Mouse (Mus musculus) heart, adult 2 months (tissue): Measurements from ENCODE around the gene Mt1. TPM values are rescaled to one million over a fixed set of nuclear protein-coding genes. Genes with fewer than 3 reads are reported as not detected.

Source experiments
- DNase-seq, 2 experiments: peaks; one replicate each; pipeline ENCODE4 v3.0.0; 2021
- H3K27ac ChIP-seq: fragments of 200-600 bp; 2 replicates; pipeline ENCODE4 v1.8.1; 2022
- H3K27me3 ChIP-seq: fragments of 200-500 bp; 2 replicates; pipeline ENCODE4 v1.6.1; 2012; ENCODE audit warnings: mild to moderate bottlenecking, low read length, inconsistent platforms, mixed read lengths; ENCODE audit not compliant: control insufficient read depth, insufficient read depth
- H3K36me3 ChIP-seq: fragments of 200-500 bp; 2 replicates; pipeline ENCODE4 v1.6.1; 2012; ENCODE audit warnings: low read length, inconsistent platforms; ENCODE audit not compliant: control insufficient read depth, insufficient read depth
- H3K4me1 ChIP-seq: fragments of 200-500 bp; 2 replicates; pipeline ENCODE4 v1.6.1; 2011; ENCODE audit warnings: low read length; ENCODE audit not compliant: control insufficient read depth, insufficient read depth
- H3K4me3 ChIP-seq: fragments of 200-600 bp; 2 replicates; pipeline ENCODE4 v1.8.1; 2022
- H3K79me2 ChIP-seq: fragments of 200-500 bp; replicated peaks from 2 replicates; pipeline ENCODE4 v1.6.1; 2012; ENCODE audit warnings: mild to moderate bottlenecking, inconsistent platforms, low read length, moderate library complexity, mixed read lengths; ENCODE audit not compliant: control insufficient read depth, insufficient read depth
- H3K9ac ChIP-seq: fragments of 200-500 bp; 2 replicates; pipeline ENCODE4 v1.6.1; 2012; ENCODE audit warnings: low read depth, mild to moderate bottlenecking, control low read depth, inconsistent platforms, low read length, mixed read lengths
- CTCF ChIP-seq: fragments of 200-600 bp; IDR thresholded peaks from 2 replicates; pipeline ENCODE4 v1.8.1; 2022; ENCODE audit warnings: antibody characterized with exemption, mild to moderate bottlenecking, moderate library complexity
- EP300 ChIP-seq: fragments of 200-500 bp; IDR thresholded peaks from 2 replicates; pipeline ENCODE4 v1.6.1; 2011; ENCODE audit warnings: low read depth, low read length, control low read depth; ENCODE audit not compliant: insufficient read depth
- POLR2A ChIP-seq: fragments of 200-500 bp; IDR thresholded peaks from 2 replicates; pipeline ENCODE4 v1.6.1; 2011; ENCODE audit warnings: mild to moderate bottlenecking, low read depth, low read length, control low read depth; ENCODE audit not compliant: insufficient read depth
- WGBS: fragments of 180-500 bp; shearing (Covaris S2); methylation state at CpG from one replicate; pipeline ENCODE4 v1.1.7; 2018; 5-methylcytosine and 5-hydroxymethylcytosine counted together
- intact Hi-C: fragments of 180-260 bp; cut with DNase I; formaldehyde crosslinking; loops from one replicate; pipeline ENCODE4 v1.15.1; 2025
- polyA plus RNA-seq: library from polyadenylated mRNA; depleted of rRNA; stranded (reverse); fragments of >200 nt; gene quantifications from 2 replicates; pipeline ENCODE4 v1.2.3, GENCODE M21; 2012; rRNA removed
- total RNA-seq, 2 experiments: library from RNA; stranded (reverse); gene quantifications; 2 replicates each; pipeline ENCODE4 v1.2.3; 2021

Mt1 gene
- total and polyA plus RNA-seq, 3 experiments, result 279 to 727 (median 438) TPM

GRCm38 (mm10) chr8:94214252-94215173 lies 35.6 kb downstream of the Mt1 start, which contains the start of gene Nup93:
Gene Nup93 (plus strand): TSS chr8:94214564.
- Histone ChIP-seq H3K27me3 (no peaks in the 10 kb centered on the region), H3K27ac (peak within 1 kb of the TSS; percentile 82), H3K9ac (peak within 1 kb of the TSS; percentile 82), H3K4me1 (peaks cover 3% of the 10 kb centered on the region), H3K79me2 (no peaks in the 10 kb centered on the region), H3K4me3 (peak within 1 kb of the TSS; percentile 92), H3K36me3 (no peaks in the 10 kb centered on the region)
- intact Hi-C loops, result loop anchor here (5.0 kb wide), 1 partner anchor 117 kb away; the partner anchor contains the start of gene Bbs2
- TF ChIP-seq EP300 (peak; percentile 76), POLR2A (peak; percentile 96), CTCF (peak; percentile 42)
- WGBS, result under 1% methylated on average over 68 of the region's 68 CpGs
- peak; percentile 96 to 98 for DNase-seq

DNA sequence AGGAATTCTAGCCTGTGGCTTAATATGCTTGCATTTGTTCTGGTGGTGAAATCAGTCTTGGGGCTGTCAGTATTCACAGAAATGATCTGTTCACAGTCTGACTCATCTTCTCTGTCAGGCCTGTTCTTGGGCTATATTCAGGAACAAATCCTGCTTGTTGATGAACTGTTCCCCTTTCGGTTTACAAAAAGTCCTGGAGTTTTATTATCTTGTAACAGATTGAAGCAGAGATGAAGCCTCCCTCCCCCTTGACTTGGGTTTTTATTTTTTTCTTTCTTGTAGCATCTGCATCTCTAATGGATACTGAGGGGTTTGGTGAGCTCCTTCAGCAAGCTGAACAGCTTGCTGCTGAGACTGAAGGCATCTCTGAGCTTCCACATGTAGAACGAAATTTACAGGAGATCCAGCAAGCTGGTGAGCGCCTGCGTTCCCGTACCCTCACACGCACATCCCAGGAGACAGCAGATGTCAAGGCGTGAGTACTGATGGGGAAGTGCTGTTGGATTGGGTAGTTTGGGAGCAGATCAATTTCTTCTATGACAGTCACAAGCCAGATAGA lies 48.6 kb downstream of the Mt1 start:
- H3K4me3 ChIP-seq, result no peak overlapping the region
- no peak for TF ChIP-seq CTCF
- no peak for TF ChIP-seq EP300
- TF ChIP-seq POLR2A, result no peak
- H3K4me1 ChIP-seq, result no peaks in the 10 kb centered on the region
- no peak overlapping the region for H3K27ac ChIP-seq
- H3K9ac ChIP-seq, result no peak overlapping the region
- DNase-seq, result no peak
- intact Hi-C loops, result no loop called here
- WGBS, result 84% methylated on average over 7 of the region's 7 CpGs
- no peaks in the 10 kb centered on the region for H3K27me3 ChIP-seq
- 0 out of 2 replicates have a peak, but pooled peaks cover 3% of the 10 kb centered on the region for H3K79me2 ChIP-seq
- no peaks in the 10 kb centered on the region for H3K36me3 ChIP-seq

Other genes with a start within 250 kb of the Mt1 start
- 100 to 1,000 TPM; 115 to 140 TPM for gene Amfr, start 166.2 kb upstream of the Mt1 start, total RNA-seq
- gene Amfr, start 166.2 kb upstream of the Mt1 start, polyA plus RNA-seq, result 127 and 155 TPM in 2 replicates
- 10 to 100 TPM; 22.4 to 23.9 TPM for gene Nudt21, start 142.1 kb upstream of the Mt1 start, total RNA-seq
- 10.7 and 12.7 TPM in 2 replicates for gene Nudt21, start 142.1 kb upstream of the Mt1 start, polyA plus RNA-seq
- 10 to 100 TPM; 28.0 to 30.3 TPM for gene Ogfod1, start 141.9 kb upstream of the Mt1 start, total RNA-seq
- gene Ogfod1, start 141.9 kb upstream of the Mt1 start, polyA plus RNA-seq, result 11.3 and 19.6 TPM in 2 replicates
- 1 to 10 TPM; 6.1 to 8.5 TPM for gene Bbs2, start 80.2 kb upstream of the Mt1 start, total RNA-seq
- gene Bbs2, start 80.2 kb upstream of the Mt1 start, polyA plus RNA-seq, result 14.1 and 22.9 TPM in 2 replicates
- not detected for gene Mt4, start 41.9 kb upstream of the Mt1 start, total RNA-seq
- not detected in 2 replicates for gene Mt4, start 41.9 kb upstream of the Mt1 start, polyA plus RNA-seq
- gene Mt3, start 26.5 kb upstream of the Mt1 start, total RNA-seq, result 1 to 10 TPM; 2.9 to 3.8 TPM
- 3.5 and 6.1 TPM in 2 replicates for gene Mt3, start 26.5 kb upstream of the Mt1 start, polyA plus RNA-seq
- 10 to 100 TPM; 51.8 to 74.4 TPM for gene Mt2, start 6.4 kb upstream of the Mt1 start, total RNA-seq
- gene Mt2, start 6.4 kb upstream of the Mt1 start, polyA plus RNA-seq, result 15.6 and 32.2 TPM in 2 replicates
- 10 to 100 TPM; 13.7 to 15.5 TPM for gene Nup93, start 35.5 kb downstream of the Mt1 start, total RNA-seq
- 11.7 and 18.4 TPM in 2 replicates for gene Nup93, start 35.5 kb downstream of the Mt1 start, polyA plus RNA-seq
- gene Slc12a3, start 150.1 kb downstream of the Mt1 start, total RNA-seq, result under 1 TPM; 0.16 to 0.39 TPM
- gene Slc12a3, start 150.1 kb downstream of the Mt1 start, polyA plus RNA-seq, result 0.20 and 0.39 TPM in 2 replicates
- 100 to 1,000 TPM; 216 to 349 TPM for gene Herpud1, start 207.4 kb downstream of the Mt1 start, total RNA-seq
- gene Herpud1, start 207.4 kb downstream of the Mt1 start, polyA plus RNA-seq, result 272 and 285 TPM in 2 replicates